Mouse (Mus musculus) hindbrain, embryonic 15.5 days (tissue): ENCODE results near the gene Pde4a. TPM values are rescaled to one million over a fixed set of nuclear protein-coding genes. Genes with fewer than 3 reads are reported as not detected.

Experiments
- ATAC-seq: fragments of 200-750 bp; cut with Nextera tagmentation; 2 replicates; pipeline ENCODE4 v1.8.0; 2017; ENCODE audit warnings: low read depth, moderate number of reproducible peaks, moderate TSS enrichment; ENCODE audit not compliant: low FRiP score
- H3K27ac ChIP-seq: fragments of 300-500 bp; sonication (generic); replicated peaks from 2 replicates; pipeline ENCODE4 v1.5.1; 2015; ENCODE audit warnings: mild to moderate bottlenecking, inconsistent platforms
- H3K27me3 ChIP-seq: fragments of 300-500 bp; sonication (generic); 2 replicates; pipeline ENCODE4 v1.6.1; 2015; ENCODE audit warnings: control low read depth, inconsistent platforms
- H3K36me3 ChIP-seq: fragments of 300-500 bp; sonication (generic); 2 replicates; pipeline ENCODE4 v1.6.1; 2015; ENCODE audit warnings: control low read depth, inconsistent platforms
- H3K4me1 ChIP-seq: fragments of 300-500 bp; sonication (generic); replicated peaks from 2 replicates; pipeline ENCODE4 v1.6.1; 2015; ENCODE audit warnings: control low read depth, inconsistent platforms
- H3K4me2 ChIP-seq: fragments of 300-500 bp; sonication (generic); 2 replicates; pipeline ENCODE4 v1.6.1; 2015; ENCODE audit warnings: moderate library complexity, mild to moderate bottlenecking, inconsistent platforms
- H3K4me3 ChIP-seq: fragments of 300-500 bp; sonication (generic); 2 replicates; pipeline ENCODE4 v1.5.1; 2015; ENCODE audit warnings: mild to moderate bottlenecking, inconsistent platforms
- H3K9ac ChIP-seq: fragments of 300-500 bp; sonication (generic); 2 replicates; pipeline ENCODE4 v1.6.1; 2015; ENCODE audit warnings: inconsistent platforms
- H3K9me3 ChIP-seq: fragments of 300-500 bp; sonication (generic); 2 replicates; pipeline ENCODE4 v1.6.1; 2016; ENCODE audit warnings: control low read depth, inconsistent platforms
- WGBS: fragments of 180-500 bp; shearing (Covaris S2); methylation state at CpG from one replicate; pipeline ENCODE4 v1.1.7; 2015; 5-methylcytosine and 5-hydroxymethylcytosine counted together
- polyA plus RNA-seq: library from polyadenylated mRNA; unstranded; fragments of >200 nt; fragmentation: Nextera tagmentation; extraction: Ambion mirVana; gene quantifications from 2 replicates; pipeline ENCODE4 v1.2.1, GENCODE M21; 2015

Pde4a gene
- polyA plus RNA-seq: 36.5 and 41.0 TPM in 2 replicates

- Histone ChIP-seq H3K4me3 (peak within 1 kb of the TSS; percentile 49), H3K4me1 (peaks cover 36% of the 10 kb centered on the region), H3K4me2 (peak within 1 kb of the TSS; percentile 59), H3K9me3 (no peaks in the 10 kb centered on the region), H3K36me3 (no peaks in the 10 kb centered on the region), H3K27me3 (peaks cover 51% of the 10 kb centered on the region), H3K9ac (peak within 1 kb of the TSS; percentile 2; the same call in 1 of the 2 replicates), H3K27ac (no peak within 1 kb of the TSS)
- WGBS: under 1% methylated on average over 75 of the region's 86 CpGs
- ATAC-seq: peak; percentile 44
Observed at GRCm38 (mm10) chr9:21165041-21165951, at the start of gene Pde4a. TSS of gene Pde4a (plus strand) at chr9:21165714.

GRCm38 (mm10) chr9:21117073-21117472 lies 48.4 kb upstream of the Pde4a start:
- Histone ChIP-seq H3K4me3 (no peak overlapping the region), H3K9ac (no peak overlapping the region), H3K27ac (no peak overlapping the region), H3K9me3 (no peaks in the 10 kb centered on the region), H3K4me2 (no peak overlapping the region), H3K27me3 (no peaks in the 10 kb centered on the region), H3K4me1 (no peaks in the 10 kb centered on the region), H3K36me3 (peaks cover 9% of the 10 kb centered on the region; the same call in 1 of the 2 replicates)
- 74% methylated on average over 6 of the region's 6 CpGs for WGBS
- no peak for ATAC-seq

GRCm38 (mm10) chr9:21121483-21121882 lies 44.0 kb upstream of the Pde4a start:
- Histone ChIP-seq H3K4me3 (no peak overlapping the region), H3K9me3 (no peaks in the 10 kb centered on the region), H3K4me1 (no peaks in the 10 kb centered on the region), H3K27ac (no peak overlapping the region), H3K36me3 (peaks cover 36% of the 10 kb centered on the region), H3K27me3 (no peaks in the 10 kb centered on the region), H3K9ac (no peak overlapping the region), H3K4me2 (no peak overlapping the region)
- 94% methylated on average over 16 of the region's 16 CpGs for WGBS
- no peak for ATAC-seq

- Histone ChIP-seq H3K4me1 (no peaks in the 10 kb centered on the region), H3K9ac (no peak overlapping the region), H3K4me2 (no peak overlapping the region), H3K4me3 (no peak overlapping the region), H3K9me3 (no peaks in the 10 kb centered on the region), H3K27ac (no peak overlapping the region), H3K36me3 (peaks cover 37% of the 10 kb centered on the region), H3K27me3 (no peaks in the 10 kb centered on the region)
- no peak for ATAC-seq
- WGBS: 86% methylated on average over 5 of the region's 5 CpGs
Observed at GRCm38 (mm10) chr9:21124837-21125236, 40.7 kb upstream of the Pde4a start.

GRCm38 (mm10) chr9:21125502-21126258 lies 39.8 kb upstream of the Pde4a start:
- peaks cover 6% of the 10 kb centered on the region for H3K4me1 ChIP-seq
- H3K4me2 ChIP-seq: no peak overlapping the region
- no peak for ATAC-seq
- WGBS: 91% methylated on average over 9 of the region's 9 CpGs
- H3K27ac ChIP-seq: no peak overlapping the region
- H3K9ac ChIP-seq: no peak overlapping the region
- H3K4me3 ChIP-seq: no peak overlapping the region
- H3K27me3 ChIP-seq: no peaks in the 10 kb centered on the region
- H3K9me3 ChIP-seq: no peaks in the 10 kb centered on the region
- H3K36me3 ChIP-seq: peaks cover 34% of the 10 kb centered on the region

- whole genome bisulfite sequencing: 94% methylated on average over 2 of the region's 2 CpGs
- no peaks in the 10 kb centered on the region for H3K9me3 ChIP-seq
- H3K27ac ChIP-seq: no peak overlapping the region
- no peaks in the 10 kb centered on the region for H3K27me3 ChIP-seq
- ATAC-seq: no peak
- H3K9ac ChIP-seq: no peak overlapping the region
- H3K4me1 ChIP-seq: peaks cover 6% of the 10 kb centered on the region
- no peak overlapping the region for H3K4me2 ChIP-seq
- peaks cover 34% of the 10 kb centered on the region for H3K36me3 ChIP-seq
- no peak overlapping the region for H3K4me3 ChIP-seq
Observed at GRCm38 (mm10) chr9:21126259-21126627, 39.3 kb upstream of the Pde4a start.

GRCm38 (mm10) chr9:21131059-21131956 lies 34.2 kb upstream of the Pde4a start, which contains the start of gene Tyk2:
TSS of gene Tyk2 (minus strand) at chr9:21131243.
- Histone ChIP-seq H3K4me2 (peak within 1 kb of the TSS; percentile 62), H3K9me3 (no peaks in the 10 kb centered on the region), H3K27ac (peak within 1 kb of the TSS; percentile 78), H3K36me3 (peaks cover 4% of the 10 kb centered on the region; the same call in 1 of the 2 replicates), H3K4me1 (peaks cover 6% of the 10 kb centered on the region), H3K9ac (peak within 1 kb of the TSS; percentile 43), H3K27me3 (no peaks in the 10 kb centered on the region), H3K4me3 (peak within 1 kb of the TSS; percentile 50)
- ATAC-seq: peak; percentile 98
- 7% methylated on average over 37 of the region's 37 CpGs for WGBS

GRCm38 (mm10) chr9:21132102-21132775 lies 33.3 kb upstream of the Pde4a start:
- Histone ChIP-seq H3K9me3 (no peaks in the 10 kb centered on the region), H3K27me3 (no peaks in the 10 kb centered on the region), H3K4me2 (no peak overlapping the region), H3K4me3 (no peak overlapping the region), H3K36me3 (no peaks in the 10 kb centered on the region), H3K27ac (no peak overlapping the region), H3K9ac (no peak overlapping the region), H3K4me1 (peaks cover 6% of the 10 kb centered on the region)
- no peak for ATAC-seq
- WGBS: 83% methylated on average over 12 of the region's 12 CpGs

GRCm38 (mm10) chr9:21133064-21133707 lies 32.3 kb upstream of the Pde4a start:
- Histone ChIP-seq H3K27ac (no peak overlapping the region), H3K4me1 (peaks cover 6% of the 10 kb centered on the region), H3K4me2 (no peak overlapping the region), H3K36me3 (0 out of 2 replicates have a peak, but pooled peaks cover 4% of the 10 kb centered on the region), H3K9me3 (no peaks in the 10 kb centered on the region), H3K27me3 (no peaks in the 10 kb centered on the region), H3K4me3 (no peak overlapping the region), H3K9ac (no peak overlapping the region)
- ATAC-seq: no peak
- 90% methylated on average over 9 of the region's 9 CpGs for WGBS

- Histone ChIP-seq H3K4me2 (no peak overlapping the region), H3K4me3 (no peak overlapping the region), H3K4me1 (peaks cover 6% of the 10 kb centered on the region), H3K36me3 (peaks cover 20% of the 10 kb centered on the region), H3K27ac (no peak overlapping the region), H3K9ac (no peak overlapping the region), H3K27me3 (no peaks in the 10 kb centered on the region), H3K9me3 (no peaks in the 10 kb centered on the region)
- no peak for ATAC-seq
- 78% methylated on average over 9 of the region's 9 CpGs for WGBS
Observed at GRCm38 (mm10) chr9:21134595-21135328, 30.8 kb upstream of the Pde4a start.
